Comparison of ENCODE assay signal across 11 mouse cellular contexts in genomic region chr19:23178533-23178932, GRCm38 (mm10).
"Had no signal": no experiment of that assay in that cellular context is flagged by ENCODE, and none has a peak within 500 bp of the region (broad histone marks: within the 10 kb centered on the region; RNA-seq: fewer than 3 reads in every experiment).

No protein-coding gene starts in this region.

- ATAC-seq: liver, postnatal 0 days; lung, postnatal 0 days; midbrain, embryonic 13.5 days; midbrain, embryonic 15.5 days had no signal

- DNase-seq: liver, postnatal 0 days; lung, adult 2 months; lung, postnatal 14 days; lung, postnatal 36 days; right cerebral cortex, postnatal 25 days; thymus, adult 2 months; thymus, postnatal 25 days; thymus, postnatal 4 days had no signal
